Mouse (Mus musculus): Measurements from ENCODE around the gene Itga2.

Itga2 gene

DNA sequence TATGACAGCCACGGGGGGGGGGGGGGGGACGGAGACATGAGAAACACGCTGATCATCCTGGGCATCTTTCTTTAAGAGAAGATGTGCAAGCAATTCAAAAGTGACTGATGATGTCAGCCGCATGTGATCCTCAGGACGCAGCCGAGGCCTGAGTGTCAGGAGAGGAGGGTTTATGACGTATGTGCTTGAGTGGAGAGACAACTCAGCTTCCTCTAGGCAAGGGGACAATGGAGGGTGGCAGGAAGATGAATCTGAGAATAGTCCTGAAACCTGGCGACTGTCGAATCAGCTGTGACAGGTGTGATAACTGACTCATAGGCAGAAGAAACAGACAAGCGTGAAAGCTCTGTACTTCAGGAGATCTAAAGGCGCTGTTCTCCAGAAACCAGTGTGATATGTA, 53.2 kb downstream of the Itga2 start:
- DNase-seq (ENCODE audit: low spot score in 2 of 2) = no peak

DNA sequence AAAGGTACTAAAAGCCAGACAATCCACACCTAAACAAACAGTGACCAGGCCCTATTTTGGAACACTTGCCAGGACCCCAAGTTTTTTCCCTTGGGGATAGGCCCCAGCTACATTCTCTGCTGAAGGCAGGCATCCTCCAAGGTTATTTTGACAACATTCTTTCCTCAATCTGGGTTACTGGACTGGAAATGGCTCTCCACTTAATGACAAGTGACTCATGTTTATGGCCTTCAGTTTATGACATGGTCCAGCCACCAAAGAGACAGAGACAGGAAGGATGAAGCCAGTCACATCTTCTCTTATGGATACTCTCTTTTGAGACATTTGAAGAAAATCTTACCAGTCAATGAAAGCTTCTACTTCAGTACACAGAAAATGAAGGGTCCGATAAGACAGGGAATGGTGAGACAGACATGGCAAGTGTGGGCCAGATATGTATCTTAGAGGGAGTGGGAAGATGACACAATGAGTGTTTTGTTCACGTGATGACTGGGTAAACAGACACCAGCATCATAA, 55.8 kb downstream of the Itga2 start:
- no peak for DNase-seq (ENCODE audit: low spot score in 2 of 2)

DNA sequence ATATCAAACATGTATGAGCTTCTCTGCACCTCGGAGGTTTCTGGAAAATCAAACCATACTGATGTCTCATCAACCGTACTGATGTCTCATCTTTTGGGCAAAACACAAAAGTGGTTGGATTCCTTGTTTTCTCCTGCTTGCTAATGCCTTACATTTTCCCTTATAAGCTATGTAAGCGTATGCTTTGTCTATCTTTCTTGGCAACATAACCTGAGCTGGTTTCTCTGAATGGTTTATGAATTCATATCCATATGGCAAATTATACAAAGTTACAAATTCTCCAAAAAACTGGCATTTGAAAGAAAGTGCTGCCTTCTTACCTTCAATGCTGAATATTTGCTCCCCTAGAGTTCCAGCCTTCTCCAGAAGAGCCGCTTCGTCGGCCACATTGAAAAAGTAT, 57.2 kb downstream of the Itga2 start:
- no peak for DNase-seq (ENCODE audit: low spot score in 2 of 2)

DNA sequence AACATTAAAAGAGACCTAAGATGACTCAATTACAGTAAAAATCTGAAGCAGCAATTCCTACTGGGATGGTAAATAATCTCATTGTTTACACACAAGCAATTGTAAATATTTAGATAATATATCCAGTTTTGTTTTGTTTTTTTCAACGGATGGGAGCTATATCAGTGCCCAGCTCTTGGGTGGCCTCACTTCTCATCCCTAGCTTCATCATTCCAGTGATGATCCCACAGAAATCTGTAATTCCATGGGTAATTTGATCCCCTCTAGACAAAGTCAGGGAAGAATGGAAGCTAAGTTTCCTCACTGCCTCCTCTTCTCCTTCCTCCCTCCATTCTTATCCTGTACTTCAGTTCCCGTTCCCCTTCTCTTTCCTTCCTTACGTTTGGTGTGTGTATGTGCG, 74.4 kb downstream of the Itga2 start:
- DNase-seq (ENCODE audit: low spot score in 2 of 2) = no peak

DNA sequence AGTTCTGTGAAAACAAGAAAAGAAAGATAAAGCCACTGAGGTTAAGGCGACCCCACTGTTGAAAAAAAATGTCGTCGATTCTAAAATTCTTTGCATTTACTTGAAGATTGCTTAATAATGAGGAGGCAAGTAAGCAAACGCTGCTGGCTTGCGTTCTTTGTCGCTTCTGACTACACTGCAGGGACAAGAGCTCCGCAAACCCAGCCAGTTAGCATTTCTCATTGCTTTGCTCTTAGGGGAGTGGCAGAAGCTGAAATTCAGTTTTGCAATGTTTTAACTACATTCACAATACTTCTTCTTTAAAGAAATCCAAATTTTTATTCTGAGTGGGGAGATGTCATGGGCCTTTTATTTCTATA, 75.7 kb downstream of the Itga2 start:
- DNase-seq (ENCODE audit: low spot score in 2 of 2) = no peak

DNA sequence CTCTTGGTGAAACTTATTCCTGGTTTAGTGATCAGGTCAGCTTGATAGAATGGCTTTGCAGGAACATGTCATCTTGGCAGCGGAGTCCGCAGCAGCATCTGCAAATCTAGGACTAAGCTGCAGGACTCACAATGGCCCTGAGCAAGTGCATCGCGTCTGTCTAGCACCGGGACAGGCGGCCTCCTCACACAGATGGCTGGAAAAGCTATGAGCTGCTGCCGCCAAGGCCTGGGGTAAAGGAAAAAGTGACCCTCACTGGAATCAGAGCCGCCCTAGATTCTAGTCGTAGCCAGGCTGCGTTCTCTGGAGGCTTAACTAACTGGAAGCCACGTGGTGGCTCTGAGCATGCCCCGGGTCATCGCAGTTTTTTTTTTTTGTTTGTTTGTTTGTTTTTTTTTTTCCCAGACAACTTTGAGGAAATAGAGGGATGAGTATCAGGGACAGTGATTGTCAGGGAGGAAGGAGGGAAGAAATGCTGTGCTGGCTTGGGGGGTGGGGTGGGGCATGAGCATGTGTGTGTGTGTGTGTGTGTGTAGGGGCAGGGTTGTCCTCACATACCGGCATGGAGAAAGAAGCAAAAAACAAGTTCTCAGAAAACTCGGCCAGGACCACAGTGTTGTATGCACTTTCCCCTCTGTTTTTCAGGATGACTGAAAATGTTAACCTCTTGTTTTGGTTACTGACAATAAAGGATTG, 76.2 kb downstream of the Itga2 start:
- no peak for DNase-seq (ENCODE audit: low spot score in 2 of 2)

DNA sequence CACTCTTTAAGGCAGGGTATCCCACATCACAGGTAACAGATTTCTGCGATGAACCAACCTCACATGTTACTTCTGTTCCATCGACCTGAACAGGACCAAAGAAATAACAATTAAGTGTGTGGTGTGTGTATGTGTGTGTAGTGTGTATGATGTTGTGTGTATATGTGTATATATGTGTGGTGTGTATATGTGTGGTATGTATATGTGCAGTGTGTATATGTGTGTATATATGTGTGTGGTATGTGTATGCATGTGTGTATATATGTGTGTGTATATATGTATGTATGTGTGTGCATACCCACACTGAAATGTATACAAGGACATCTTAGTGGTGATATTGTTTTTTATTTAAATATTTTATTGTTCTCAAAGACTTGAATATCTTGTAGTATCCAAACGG, 77.5 kb downstream of the Itga2 start:
- no peak for DNase-seq (ENCODE audit: low spot score in 2 of 2)

DNA sequence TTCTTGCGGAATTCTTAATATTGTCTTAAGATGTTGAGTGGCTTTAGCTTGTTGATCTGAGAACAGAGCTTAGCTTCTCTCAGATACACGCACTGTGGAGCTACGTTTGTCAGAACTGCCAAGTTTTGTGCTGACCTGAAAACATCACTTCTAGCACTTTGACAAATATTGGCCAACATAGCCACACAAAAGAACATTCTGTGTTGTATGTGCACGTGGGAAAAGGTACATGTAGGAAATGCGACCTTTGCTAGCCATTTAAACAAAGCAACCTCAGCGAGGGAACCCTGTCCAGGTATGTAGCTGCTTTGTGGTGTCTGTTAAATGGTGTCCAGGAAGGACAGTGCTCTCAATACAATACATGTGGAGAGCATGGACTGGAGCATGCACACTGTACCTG, 77.9 kb downstream of the Itga2 start:
- no peak for DNase-seq (ENCODE audit: low spot score in 2 of 2)

DNA sequence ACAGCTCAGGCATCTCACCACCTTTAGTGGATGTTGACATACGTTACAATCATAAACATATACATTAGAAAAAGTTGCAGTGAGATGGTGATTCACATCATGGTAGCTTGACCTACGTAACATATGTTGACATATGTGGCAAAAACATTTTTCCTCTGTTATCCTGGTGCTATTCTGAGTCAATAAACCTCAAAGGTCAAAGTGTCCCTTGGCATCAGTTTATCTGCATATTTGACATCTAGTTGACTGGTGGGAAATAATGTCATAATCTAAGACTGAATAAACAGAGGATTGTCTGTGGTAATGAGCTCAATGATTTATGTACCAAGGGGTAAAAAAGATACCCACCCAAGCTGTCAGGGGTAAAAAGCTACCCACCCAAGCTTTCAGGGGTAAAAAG, 78.7 kb downstream of the Itga2 start:
- no peak for DNase-seq (ENCODE audit: low spot score in 2 of 2)

DNA sequence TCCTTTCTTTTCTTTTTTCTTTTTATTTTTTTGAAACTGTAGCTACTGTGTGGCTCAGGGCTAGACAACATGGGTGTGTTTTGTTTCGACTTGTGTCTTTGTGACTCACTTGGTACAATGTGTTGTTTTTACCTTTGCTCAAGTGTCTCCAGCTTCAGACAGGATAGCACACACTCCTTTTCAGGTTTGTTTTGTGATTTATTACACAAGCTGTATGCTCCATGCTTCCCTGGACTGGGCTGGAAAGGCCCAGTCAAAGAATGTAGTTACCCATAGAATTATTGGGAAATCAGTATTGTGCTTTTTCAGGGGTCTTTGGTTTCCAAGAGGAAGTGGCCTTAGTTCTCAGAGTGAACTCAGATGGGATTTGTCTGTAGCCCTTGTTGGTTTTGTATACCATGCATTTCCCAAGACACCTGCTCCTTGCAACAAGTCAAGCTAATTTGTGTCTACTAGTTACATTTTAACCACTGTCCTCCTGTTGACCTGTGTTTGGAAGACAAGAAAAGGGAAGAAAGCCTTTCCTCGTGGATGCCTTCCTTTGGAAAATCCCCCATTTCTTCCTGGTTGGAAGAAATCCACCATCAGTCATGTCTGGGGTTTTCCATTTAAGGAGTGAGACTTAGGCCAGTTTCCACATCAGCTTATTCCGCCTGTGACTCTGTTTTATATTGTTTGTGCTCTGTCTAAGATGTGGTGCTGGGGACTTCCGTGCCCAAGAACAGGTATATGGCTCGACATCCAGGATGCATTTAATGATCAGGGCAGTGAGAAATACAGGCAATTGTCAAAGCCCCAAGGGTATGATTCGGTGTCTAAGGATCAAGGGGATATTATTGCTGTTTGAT, 79.4 kb downstream of the Itga2 start:
- no peak for DNase-seq (ENCODE audit: low spot score in 2 of 2)

DNA sequence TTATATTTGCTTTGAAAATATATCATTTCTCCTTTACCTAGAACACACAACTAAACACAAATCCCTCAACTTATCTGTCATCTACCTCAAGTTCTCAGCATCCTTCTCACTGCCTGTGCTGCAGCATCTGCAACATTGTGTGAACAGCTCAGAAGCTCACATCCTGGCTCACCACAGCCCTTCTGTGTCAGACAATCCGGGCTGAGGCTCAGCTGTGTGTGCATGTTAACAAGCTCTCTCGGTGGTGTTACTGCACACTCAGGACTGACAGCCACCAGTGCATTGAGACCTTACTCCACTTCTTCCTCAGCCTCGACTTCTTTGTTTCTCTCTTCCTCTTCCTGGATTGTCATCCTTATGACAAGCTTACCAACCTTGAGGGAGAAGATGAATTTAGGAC, 83.0 kb downstream of the Itga2 start:
- no peak for DNase-seq (ENCODE audit: low spot score in 2 of 2)

DNA sequence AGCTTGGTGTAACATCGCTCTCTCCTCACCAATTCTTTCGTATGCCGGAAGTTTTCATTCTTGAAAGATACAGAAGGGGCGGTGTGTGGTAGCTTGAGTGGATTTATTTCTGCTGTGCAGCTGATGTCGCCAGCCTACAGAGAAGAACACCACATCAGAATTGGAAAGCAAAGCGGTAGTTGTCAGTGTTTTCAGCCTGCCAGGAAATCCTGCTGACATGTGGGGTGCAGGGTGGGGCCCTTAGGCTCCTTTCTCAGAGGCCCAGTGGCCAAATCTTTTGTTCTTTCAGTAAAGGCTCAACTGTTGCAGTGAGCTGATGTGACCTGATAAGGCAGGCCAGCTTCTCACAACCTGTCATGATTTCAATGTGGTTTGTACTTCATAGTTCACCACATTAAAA, 86.1 kb downstream of the Itga2 start:
- DNase-seq (ENCODE audit: low spot score in 2 of 2) = no peak

DNA sequence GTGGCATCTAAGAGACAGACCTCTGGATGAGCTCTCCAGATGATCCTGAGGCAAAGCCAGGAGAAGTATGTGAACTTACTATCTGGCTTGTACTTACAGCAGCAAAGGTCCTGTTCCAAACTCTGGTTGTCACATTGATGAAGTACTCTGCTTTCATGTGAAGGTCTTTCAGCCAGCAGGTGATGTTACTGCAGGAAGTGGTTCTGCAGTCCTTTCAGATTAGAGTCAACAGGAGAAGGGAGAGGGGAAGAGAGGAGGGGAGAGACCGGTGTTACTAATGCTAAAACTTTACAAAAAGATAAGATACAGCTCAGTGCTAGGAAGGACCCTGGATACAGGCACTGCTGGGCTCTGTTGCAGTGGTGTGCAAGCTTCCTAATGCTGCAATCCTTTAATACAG, 88.6 kb downstream of the Itga2 start:
- DNase-seq (ENCODE audit: low spot score in 2 of 2) = no peak

DNA sequence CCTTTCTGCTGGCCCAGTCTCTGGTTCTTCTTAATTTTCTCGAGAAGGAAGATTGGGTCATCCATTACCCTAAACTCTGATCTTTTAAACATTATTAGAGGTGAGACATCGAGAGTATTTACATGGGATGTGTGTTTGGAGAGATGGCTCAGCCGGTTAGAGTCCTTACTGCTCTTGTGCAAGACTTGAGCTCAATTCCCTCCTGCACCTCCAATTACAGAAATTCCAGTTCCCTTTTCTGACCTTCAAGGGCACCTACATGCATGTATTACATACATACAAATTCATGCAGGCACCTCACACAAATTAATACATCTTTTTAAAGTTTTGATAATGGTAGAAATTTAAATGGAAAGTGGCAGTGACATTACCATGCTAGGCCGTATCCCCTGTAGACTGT, 91.4 kb downstream of the Itga2 start:
- no peak for DNase-seq (ENCODE audit: low spot score in 2 of 2)

DNA sequence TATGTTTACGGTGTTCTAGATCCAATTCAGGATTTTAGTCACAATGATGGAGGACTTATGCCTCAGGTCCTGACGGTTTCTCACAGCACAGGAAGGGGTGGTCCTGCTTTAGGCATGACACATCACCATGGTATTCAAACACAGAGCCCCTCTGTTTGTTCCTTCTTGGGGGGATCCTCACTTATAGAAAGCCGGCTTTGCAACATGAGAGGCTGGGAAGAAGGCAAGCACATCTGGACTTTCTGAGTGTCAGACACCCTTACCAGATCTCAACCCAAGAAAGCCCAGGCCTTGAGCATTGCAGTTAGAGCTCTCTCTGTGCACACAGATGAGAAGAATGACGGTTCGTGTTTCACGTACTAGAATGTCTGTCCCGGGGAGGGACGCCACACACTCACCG, 92.8 kb downstream of the Itga2 start:
- no peak for DNase-seq (ENCODE audit: low spot score in 2 of 2)

DNA sequence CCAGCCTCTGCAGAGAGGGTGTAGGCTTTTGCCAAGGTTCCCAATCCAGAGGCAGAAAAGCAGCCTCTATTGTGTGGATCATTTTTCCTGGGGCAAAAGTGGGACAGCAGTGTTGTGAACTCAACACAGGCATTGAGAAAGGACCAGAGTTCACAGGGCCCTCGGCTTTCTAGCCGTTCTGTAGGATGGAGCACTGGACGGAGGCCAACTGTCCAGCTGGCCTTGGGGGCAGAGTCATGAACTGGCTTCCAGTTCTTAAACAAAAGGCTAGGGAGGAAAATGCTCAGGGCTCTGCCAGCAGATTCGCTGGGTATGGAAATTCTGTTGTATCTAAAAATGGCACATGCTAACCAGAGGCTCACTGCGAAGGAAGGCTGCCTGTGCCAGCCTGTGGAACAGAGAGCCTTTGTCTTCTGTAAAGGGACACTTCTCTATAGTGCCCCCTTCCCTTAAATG, 93.3 kb downstream of the Itga2 start:
- DNase-seq (ENCODE audit: low spot score in 2 of 2) = no peak

DNA sequence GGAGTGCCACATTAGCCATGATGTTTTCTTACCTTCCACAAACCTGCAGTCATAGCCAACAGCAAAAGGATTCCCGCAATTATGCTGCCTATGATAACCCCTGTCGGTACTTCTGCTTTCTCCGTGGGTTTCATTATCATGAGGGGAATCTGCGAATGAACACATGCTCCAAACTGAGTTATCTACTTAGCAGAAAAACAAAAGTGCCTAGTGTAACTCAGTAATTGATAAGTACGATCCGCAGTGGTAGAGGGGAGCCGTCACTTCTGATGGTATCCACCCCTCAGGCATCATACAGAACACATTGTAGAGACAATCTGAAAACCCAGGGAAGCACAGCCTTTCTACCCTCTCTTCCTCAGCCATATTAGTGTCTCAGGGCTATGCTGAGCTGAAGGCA, 94.8 kb downstream of the Itga2 start:
- DNase-seq (ENCODE audit: low spot score in 2 of 2) = no peak

DNA sequence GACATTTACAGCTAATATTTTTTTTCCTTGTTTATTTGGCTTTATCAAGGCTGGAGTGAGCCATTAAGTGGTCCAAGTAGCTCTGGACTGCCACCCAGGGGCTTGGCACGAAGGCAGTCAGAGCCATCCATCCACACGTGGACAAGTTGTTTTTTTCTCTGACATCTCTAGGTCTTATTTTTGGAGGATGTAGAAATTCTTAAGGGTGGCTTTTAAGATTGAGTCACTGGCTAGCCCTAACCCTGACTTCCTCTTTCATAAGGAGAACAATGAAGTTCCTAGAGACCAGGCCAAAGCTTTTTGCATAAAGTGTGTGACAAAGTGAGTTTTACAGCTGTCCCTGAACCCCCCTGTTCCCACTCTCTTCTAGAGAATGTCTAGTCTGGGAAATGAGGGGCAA, 97.3 kb downstream of the Itga2 start:
- DNase-seq (ENCODE audit: low spot score in 2 of 2) = no peak

DNA sequence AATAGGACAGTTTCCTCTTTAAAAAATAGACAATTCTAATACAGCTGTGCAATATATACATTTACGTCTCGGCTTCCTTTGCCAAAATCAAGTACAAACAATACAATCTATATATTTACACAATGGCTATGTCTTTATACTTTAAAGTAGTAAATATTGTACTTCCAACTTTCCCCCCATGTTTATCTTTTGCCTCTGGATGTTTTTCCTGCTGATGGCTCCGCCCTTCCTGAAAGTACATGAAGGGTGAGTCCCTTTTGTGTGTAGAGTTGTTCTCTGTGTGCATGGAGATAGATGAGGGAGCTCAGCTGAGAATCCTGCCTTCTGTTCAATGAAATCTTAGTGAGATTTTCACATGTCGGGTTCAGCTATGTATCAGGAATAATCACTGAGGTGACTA, 98.5 kb downstream of the Itga2 start:
- DNase-seq (ENCODE audit: low spot score in 2 of 2) = no peak

DNA sequence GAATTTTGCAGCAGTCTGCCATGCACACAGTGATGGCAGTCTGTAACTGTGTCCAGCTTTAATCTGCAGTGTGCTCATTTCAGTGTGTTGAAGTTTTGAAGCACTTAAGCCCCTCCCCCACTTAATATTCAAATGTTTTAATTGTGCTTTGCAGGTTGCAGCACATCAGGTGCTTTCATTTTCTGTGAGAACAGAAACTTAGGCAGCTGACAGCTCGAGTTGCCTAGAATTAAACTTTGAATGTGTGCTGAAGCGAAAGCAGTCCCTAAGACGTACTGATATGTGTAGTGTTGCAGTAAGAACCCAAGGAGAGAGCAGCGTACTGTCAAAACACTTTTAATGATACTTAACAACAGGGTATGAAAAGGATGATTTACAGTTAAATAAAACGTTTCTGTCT, 99.1 kb downstream of the Itga2 start:
- no peak for DNase-seq (ENCODE audit: low spot score in 2 of 2)

DNA sequence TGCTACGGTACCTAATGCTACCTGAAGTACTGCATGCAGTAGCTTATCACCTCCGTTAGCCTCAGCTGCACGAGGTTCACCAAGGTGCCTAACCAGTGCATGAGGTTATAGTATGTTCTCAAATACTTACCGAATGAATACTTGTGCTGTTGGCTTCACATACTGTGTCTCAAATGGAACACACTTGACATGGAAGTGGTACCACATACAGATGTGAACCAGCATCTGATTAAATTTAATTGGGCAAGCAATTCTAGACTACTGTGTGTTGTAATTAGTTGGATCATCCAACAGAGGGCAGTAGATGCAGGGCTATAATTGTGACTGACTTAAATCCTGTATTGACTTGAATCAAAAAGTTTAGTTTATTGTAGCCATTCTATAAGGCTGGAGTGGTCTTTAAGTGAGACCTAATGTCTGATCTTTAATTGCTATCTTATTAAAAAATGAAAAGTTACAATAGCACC, 100.5 kb downstream of the Itga2 start:
- DNase-seq (ENCODE audit: low spot score in 2 of 2) = no peak

DNA sequence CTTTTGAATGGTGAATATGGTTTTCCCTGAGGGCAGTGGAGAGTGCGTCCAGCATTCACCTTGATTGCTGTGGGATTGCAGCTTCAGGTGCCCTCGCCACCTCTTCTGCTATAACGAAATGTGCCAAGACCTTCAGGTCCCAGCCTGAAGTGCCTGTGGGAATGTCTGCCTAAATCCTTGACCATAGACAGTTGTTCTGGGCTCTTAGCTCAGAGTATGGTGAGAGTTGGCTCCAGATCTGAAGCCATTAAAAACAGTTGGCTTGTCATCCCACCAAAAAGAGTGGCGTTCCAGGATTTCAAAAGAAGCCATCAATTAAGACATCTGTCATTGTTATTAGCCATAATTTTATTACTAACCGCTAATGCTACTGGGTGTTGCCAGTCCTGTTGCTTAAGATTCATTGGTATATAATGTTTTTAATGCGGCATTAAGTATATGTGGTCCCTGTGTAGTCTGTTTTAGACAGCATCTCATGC, 106.5 kb downstream of the Itga2 start:
- no peak for DNase-seq (ENCODE audit: low spot score in 2 of 2)

DNA sequence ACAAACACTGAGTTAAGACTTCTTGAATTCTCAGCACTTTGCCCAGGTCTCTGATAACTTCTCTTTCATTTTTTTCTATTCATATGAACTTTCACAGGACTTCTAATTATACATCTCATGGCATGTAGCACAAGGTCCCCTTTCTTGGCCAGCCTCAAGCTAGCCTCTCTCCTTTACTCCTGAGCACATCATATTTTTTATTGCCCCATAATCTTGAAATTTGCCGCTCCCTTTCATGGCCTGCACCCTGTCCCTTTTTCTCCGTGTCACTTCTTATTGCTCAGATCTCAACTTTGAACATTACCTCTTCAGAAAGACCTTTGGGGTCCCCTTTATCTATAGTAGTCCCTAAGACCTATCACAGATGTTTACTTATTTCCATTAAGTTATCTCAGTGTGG, 109.0 kb downstream of the Itga2 start:
- no peak for DNase-seq (ENCODE audit: low spot score in 2 of 2)

All from spleen, postnatal 14 days (tissue).